Mouse (Mus musculus) kidney, adult 2 months (tissue): ENCODE measurements around the gene Atp5h.

Experiments
- CTCF ChIP-seq: fragments of 200-500 bp; conservative IDR thresholded peaks from 2 replicates; pipeline ENCODE4 v1.5.1; 2011; ENCODE audit warnings: low read depth, mild to moderate bottlenecking, control low read depth, low read length, moderate library complexity, mixed read lengths; ENCODE audit not compliant: insufficient read depth, insufficient read length
- POLR2A ChIP-seq: fragments of 200-500 bp; IDR thresholded peaks from one replicate; pipeline ENCODE4 v1.6.1; 2011; ENCODE audit warnings: low read depth, low read length, control low read depth

DNA sequence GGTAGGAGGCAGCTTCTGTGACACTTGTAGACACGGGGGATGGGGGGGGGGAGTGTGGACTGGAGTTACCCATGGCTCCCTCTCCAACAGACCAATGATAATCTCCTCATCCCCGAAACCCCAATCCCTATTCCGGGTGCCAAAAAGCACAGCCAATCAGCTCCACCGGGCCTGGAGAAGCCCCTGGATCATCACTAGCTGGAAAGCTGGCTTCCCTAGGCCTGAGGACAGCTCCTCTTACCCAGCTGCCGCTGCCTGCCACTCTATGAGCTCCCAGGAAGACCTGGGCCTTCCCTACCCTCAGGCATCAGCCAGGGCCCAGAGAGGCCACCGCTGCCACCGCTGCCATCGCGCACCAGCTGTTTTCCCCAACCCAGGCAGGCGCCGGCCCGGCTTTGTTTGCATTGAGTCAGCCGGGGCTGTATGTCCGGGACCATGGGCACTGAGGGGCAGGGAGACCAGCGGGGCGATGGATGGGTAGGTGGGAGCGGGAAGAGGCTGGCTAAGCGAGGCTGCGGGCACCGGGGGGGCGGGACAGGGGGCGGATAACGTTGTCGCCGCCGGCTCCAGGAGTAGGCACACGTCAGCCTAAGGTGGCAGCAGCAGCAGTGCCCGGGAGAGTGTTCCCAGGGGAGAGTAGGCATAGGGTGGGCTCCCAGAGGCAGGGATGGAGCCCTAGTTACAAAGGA lies 52.9 kb downstream of the Atp5h start:
- TF ChIP-seq CTCF (no peak), POLR2A (no peak)
